Mouse (Mus musculus) bone marrow, adult 2 months (tissue): ENCODE results near the gene Zfp617. TPM values are rescaled to one million over a fixed set of nuclear protein-coding genes. Genes with fewer than 3 reads are reported as not detected.
"Not testable (repeated sequence)": the region's sequence is repeated elsewhere in the genome, so short reads cannot be mapped to it uniquely, and the experiment has no call there.

Experiments
- H3K27ac ChIP-seq: fragments of 200-500 bp; 2 replicates; pipeline ENCODE4 v1.5.1; 2012; ENCODE audit warnings: low read depth, mild to moderate bottlenecking, control low read depth, inconsistent platforms, low read length; ENCODE audit not compliant: control insufficient read depth, poor library complexity, insufficient read depth
- H3K4me1 ChIP-seq: fragments of 200-500 bp; 2 replicates; pipeline ENCODE4 v1.6.1; 2011; ENCODE audit warnings: low read length; ENCODE audit not compliant: control insufficient read depth, insufficient read depth
- H3K4me3 ChIP-seq: fragments of 200-500 bp; replicated peaks from 2 replicates; pipeline ENCODE3; 2011; ENCODE audit warnings: mild to moderate bottlenecking, low read depth, low read length, control low read depth; ENCODE audit not compliant: control insufficient read depth
- CTCF ChIP-seq: fragments of 200-500 bp; IDR thresholded peaks from 2 replicates; pipeline ENCODE4 v1.5.1; 2011; ENCODE audit warnings: low read length, control low read depth; ENCODE audit not compliant: control insufficient read depth, insufficient read depth
- POLR2A ChIP-seq: fragments of 200-500 bp; IDR thresholded peaks from 2 replicates; pipeline ENCODE4 v1.6.1; 2011; ENCODE audit warnings: low read depth, mild to moderate bottlenecking, control low read depth, low read length, borderline replicate concordance; ENCODE audit not compliant: control insufficient read depth
- WGBS: fragments of 180-500 bp; shearing (Covaris S2); methylation state at CpG from one replicate; pipeline ENCODE4 v1.1.7; 2018; 5-methylcytosine and 5-hydroxymethylcytosine counted together
- polyA plus RNA-seq: library from polyadenylated mRNA; stranded (reverse); fragments of >200 nt; gene quantifications from 2 replicates; pipeline ENCODE4 v1.2.4, GENCODE M21; 2011; ENCODE audit warnings: low replicate concordance; ENCODE audit not compliant: missing spikeins, insufficient read depth, insufficient read length

Gene Zfp617
- polyA plus RNA-seq, 1 experiment = 7.9 TPM

GRCm38 (mm10) chr8:71950482-71951221 is 42.2 kb downstream of the Zfp617 start, which contains the start of gene Zfp961:
Gene Zfp961 (plus strand): TSS chr8:71951038.
- peaks cover 2% of the 10 kb centered on the region; the same call in 1 of the 2 replicates for H3K4me1 ChIP-seq
- TF ChIP-seq POLR2A (peak; percentile 88), CTCF (peak; percentile 12; the same call in 1 of the 2 replicates)
- peak within 1 kb of the TSS; percentile 86 for H3K27ac ChIP-seq
- WGBS = 5% methylated on average over 34 of the region's 34 CpGs
- H3K4me3 ChIP-seq = peak within 1 kb of the TSS; percentile 89

- TF ChIP-seq CTCF (no peak), POLR2A (no peak)
- H3K4me1 ChIP-seq = peaks cover 2% of the 10 kb centered on the region; the same call in 1 of the 2 replicates
- 9% methylated on average over 14 of the region's 14 CpGs for WGBS
- no peak overlapping the region for H3K27ac ChIP-seq
- H3K4me3 ChIP-seq = peak overlapping the region; percentile 57
Observed at GRCm38 (mm10) chr8:71951436-71952161, 43.2 kb downstream of the Zfp617 start.

GRCm38 (mm10) chr8:71952489-71952888 is 44.1 kb downstream of the Zfp617 start:
- TF ChIP-seq POLR2A (no peak), CTCF (no peak)
- peaks cover 2% of the 10 kb centered on the region; the same call in 1 of the 2 replicates for H3K4me1 ChIP-seq
- 74% methylated on average over 1 of the region's 1 CpGs for WGBS
- H3K27ac ChIP-seq = no peak overlapping the region
- no peak overlapping the region for H3K4me3 ChIP-seq

GRCm38 (mm10) chr8:71952961-71953700 is 44.7 kb downstream of the Zfp617 start:
- H3K4me1 ChIP-seq, H3K4me3 ChIP-seq, H3K27ac ChIP-seq: not testable (repeated sequence)
- 93% methylated on average over 16 of the region's 16 CpGs for WGBS

DNA sequence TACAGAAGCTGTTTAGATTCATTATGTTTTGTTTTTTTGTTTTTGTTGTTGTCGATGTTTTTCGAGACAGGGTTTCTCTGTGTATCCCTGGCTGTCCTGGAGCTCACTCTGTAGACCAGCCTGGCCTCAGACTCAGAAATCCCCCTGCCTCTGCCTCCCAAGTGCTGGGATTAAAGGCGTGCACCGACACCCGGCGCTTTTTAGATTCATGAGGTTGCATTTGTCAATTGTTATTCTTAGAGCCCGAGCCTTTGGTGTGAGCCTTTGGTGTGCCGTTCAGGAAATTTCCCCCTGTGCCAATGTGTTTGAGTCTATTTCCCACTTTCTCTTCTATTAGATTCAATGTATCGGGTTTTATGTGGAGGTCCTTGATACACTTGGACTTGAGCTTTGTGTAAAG is 46.2 kb downstream of the Zfp617 start:
- no peak for TF ChIP-seq CTCF
- TF ChIP-seq POLR2A = no peak
- WGBS = 91% methylated on average over 9 of the region's 9 CpGs
- Histone ChIP-seq H3K4me1 (peaks cover 2% of the 10 kb centered on the region; the same call in 1 of the 2 replicates), H3K27ac (no peak overlapping the region), H3K4me3 (no peak overlapping the region)

DNA sequence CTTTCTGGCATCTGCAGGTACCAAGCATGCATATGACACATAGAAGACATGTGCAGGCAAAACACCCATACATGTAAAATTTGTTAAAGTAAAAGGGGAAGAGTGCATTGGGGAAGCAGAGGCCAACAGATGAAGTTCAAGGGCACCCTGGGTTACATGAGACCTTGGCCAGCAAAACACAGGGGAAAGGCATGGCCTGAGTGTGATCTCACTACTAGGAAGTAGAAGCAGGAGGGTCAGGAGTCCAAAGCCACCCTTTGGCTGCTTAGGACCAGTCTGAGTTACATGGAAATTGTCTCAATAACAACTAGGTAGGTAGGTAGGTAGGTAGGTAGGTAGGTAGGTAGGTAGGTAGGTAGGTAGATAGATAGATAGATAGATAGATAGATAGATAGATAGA is 52.0 kb downstream of the Zfp617 start:
- Histone ChIP-seq H3K27ac (no peak overlapping the region), H3K4me3 (no peak overlapping the region), H3K4me1 (no peaks in the 10 kb centered on the region; the same call in 1 of the 2 replicates)
- no peak for TF ChIP-seq CTCF
- TF ChIP-seq POLR2A = no peak

DNA sequence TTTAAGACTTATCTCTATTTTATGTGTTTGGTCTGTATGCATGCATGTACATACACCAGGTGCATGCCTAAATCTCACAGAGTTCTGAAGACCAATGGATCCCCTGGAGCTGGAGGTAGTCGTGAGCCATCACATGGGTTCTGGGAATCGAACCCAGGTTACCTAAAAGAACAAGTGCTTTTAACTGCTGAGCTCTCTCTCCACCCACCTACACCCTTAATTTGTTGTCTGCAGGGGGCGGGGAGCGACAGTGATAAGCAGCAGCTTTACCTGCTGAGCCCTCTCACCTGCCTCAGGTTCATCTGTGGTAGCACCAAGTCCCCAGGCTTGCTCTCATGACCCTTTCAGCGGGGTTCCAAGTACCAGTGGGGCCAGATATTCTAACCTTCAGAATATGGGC is 53.4 kb downstream of the Zfp617 start:
- H3K4me3 ChIP-seq = no peak overlapping the region
- no peak for TF ChIP-seq CTCF
- TF ChIP-seq POLR2A = no peak
- 89% methylated on average over 5 of the region's 5 CpGs for WGBS

GRCm38 (mm10) chr8:71964051-71964450 is 55.6 kb downstream of the Zfp617 start:
- TF ChIP-seq CTCF (no peak), POLR2A (no peak)
- 86% methylated on average over 3 of the region's 3 CpGs for WGBS
- Histone ChIP-seq H3K27ac (no peak overlapping the region), H3K4me3 (no peak overlapping the region), H3K4me1 (no peaks in the 10 kb centered on the region; the same call in 1 of the 2 replicates)

More for the DNA sequence above, 53.4 kb downstream of the Zfp617 start:
- Histone ChIP-seq H3K27ac (no peak overlapping the region), H3K4me1 (no peaks in the 10 kb centered on the region; the same call in 1 of the 2 replicates)

- TF ChIP-seq POLR2A (no peak), CTCF (no peak)
- H3K4me1 ChIP-seq = no peaks in the 10 kb centered on the region; the same call in 1 of the 2 replicates
- no peak overlapping the region for H3K4me3 ChIP-seq
- H3K27ac ChIP-seq = no peak overlapping the region
- WGBS = 88% methylated on average over 2 of the region's 2 CpGs
Observed at GRCm38 (mm10) chr8:71965166-71965565, 56.7 kb downstream of the Zfp617 start.
